Mouse (Mus musculus) embryonic facial prominence, embryonic 14.5 days (tissue): ENCODE data around the gene Mllt3. TPM values are rescaled to one million over a fixed set of nuclear protein-coding genes. Genes with fewer than 3 reads are reported as not detected.

Experiments
- ATAC-seq: fragments of 200-750 bp; cut with Nextera tagmentation; 2 replicates; pipeline ENCODE4 v1.8.0; 2017; ENCODE audit warnings: low read depth, moderate number of reproducible peaks, moderate TSS enrichment
- DNase-seq: peaks from one replicate; pipeline ENCODE4 v3.0.0-alpha.2; 2015; ENCODE audit warnings: low spot score
- H3K27ac ChIP-seq: fragments of 300-500 bp; sonication (generic); replicated peaks from 2 replicates; pipeline ENCODE4 v1.5.1; 2014; ENCODE audit warnings: low read depth, mild to moderate bottlenecking, low read length, moderate library complexity
- H3K27me3 ChIP-seq: fragments of 300-500 bp; sonication (generic); replicated peaks from 2 replicates; pipeline ENCODE4 v1.6.1; 2014; ENCODE audit warnings: low read length; ENCODE audit not compliant: control insufficient read depth, insufficient read depth
- H3K36me3 ChIP-seq: fragments of 300-500 bp; sonication (generic); 2 replicates; pipeline ENCODE4 v1.6.1; 2014; ENCODE audit warnings: low read length, mixed read lengths; ENCODE audit not compliant: control insufficient read depth, insufficient read depth
- H3K4me1 ChIP-seq: fragments of 300-500 bp; sonication (generic); 2 replicates; pipeline ENCODE4 v1.6.1; 2014; ENCODE audit warnings: antibody characterized with exemption, low read length; ENCODE audit not compliant: control insufficient read depth, insufficient read depth
- H3K4me2 ChIP-seq: fragments of 300-500 bp; sonication (generic); 2 replicates; pipeline ENCODE4 v1.6.1; 2014; ENCODE audit warnings: low read depth, mild to moderate bottlenecking, low read length, moderate library complexity, mixed read lengths
- H3K4me3 ChIP-seq: fragments of 300-500 bp; sonication (generic); 2 replicates; pipeline ENCODE4 v1.5.1; 2014; ENCODE audit warnings: low read depth, mild to moderate bottlenecking, low read length
- H3K9ac ChIP-seq: fragments of 300-500 bp; sonication (generic); 2 replicates; pipeline ENCODE4 v1.6.1; 2014; ENCODE audit warnings: low read depth, mild to moderate bottlenecking, low read length, moderate library complexity, mixed read lengths
- H3K9me3 ChIP-seq: fragments of 300-500 bp; sonication (generic); 2 replicates; pipeline ENCODE4 v1.6.1; 2016; ENCODE audit warnings: low read length; ENCODE audit not compliant: control insufficient read depth
- WGBS: fragments of 180-500 bp; shearing (Covaris S2); extraction: QIAGEN DNeasy Blood & Tissue Kit; methylation state at CpG from one replicate; pipeline ENCODE4 v1.1.7; 2014; 5-methylcytosine and 5-hydroxymethylcytosine counted together
- polyA plus RNA-seq: library from polyadenylated mRNA; unstranded; fragments of >200 nt; fragmentation: Nextera tagmentation; extraction: Ambion mirVana; gene quantifications from 2 replicates; pipeline ENCODE4 v1.2.1, GENCODE M21; 2014

Gene Mllt3
- polyA plus RNA-seq, 1 experiment from 2014 or later: 55.0 TPM

DNA sequence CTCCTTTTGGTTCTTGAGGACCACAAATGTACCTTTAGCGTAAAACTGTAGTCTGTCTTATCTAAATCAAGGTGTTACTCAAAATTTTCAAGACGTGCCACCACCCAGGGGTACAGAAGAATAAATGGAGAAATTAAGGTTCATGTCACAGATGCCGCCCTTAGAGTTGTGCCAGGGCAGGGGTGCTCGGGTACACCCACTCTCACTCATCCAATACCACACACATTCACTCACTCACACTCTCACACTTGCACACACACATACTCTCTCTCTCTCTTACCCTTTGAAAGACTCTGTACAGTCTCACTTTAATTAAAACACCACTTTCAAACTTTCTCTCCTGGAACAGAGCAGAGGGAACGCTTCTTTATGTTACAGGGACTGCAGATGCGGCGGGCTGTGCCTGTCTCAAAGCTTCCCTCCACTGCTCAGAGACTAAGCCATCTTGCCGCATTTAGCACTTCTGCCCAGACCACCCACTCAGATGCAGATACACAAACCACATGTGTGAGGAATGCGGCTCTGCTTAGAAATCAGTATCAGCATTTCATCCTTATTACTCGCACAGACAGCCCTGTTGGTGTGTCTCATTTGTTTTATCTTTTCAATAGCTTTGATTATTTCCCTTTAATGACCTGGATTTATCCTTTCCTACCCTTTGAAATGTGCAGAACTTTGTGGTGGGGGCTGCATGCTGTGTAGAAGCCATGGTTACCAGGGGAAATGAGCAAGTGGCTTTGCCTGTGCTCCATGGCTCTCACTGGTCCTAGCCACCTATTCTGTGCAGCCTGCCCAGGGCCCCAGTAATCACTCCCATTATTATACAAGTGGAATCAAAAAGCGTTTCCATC, 265.2 kb downstream of the Mllt3 start:
- Histone ChIP-seq H3K4me2 (no peak overlapping the region), H3K9me3 (no peaks in the 10 kb centered on the region), H3K4me3 (no peak overlapping the region), H3K27me3 (no peaks in the 10 kb centered on the region), H3K4me1 (peaks cover 9% of the 10 kb centered on the region), H3K27ac (no peak overlapping the region; the same call in 1 of the 2 replicates), H3K36me3 (0 out of 2 replicates have a peak, but pooled peaks cover 5% of the 10 kb centered on the region), H3K9ac (no peak overlapping the region)
- 33% methylated on average over 11 of the region's 11 CpGs for WGBS
- ATAC-seq (peak; percentile 64), DNase-seq (peak; percentile 81)

DNA sequence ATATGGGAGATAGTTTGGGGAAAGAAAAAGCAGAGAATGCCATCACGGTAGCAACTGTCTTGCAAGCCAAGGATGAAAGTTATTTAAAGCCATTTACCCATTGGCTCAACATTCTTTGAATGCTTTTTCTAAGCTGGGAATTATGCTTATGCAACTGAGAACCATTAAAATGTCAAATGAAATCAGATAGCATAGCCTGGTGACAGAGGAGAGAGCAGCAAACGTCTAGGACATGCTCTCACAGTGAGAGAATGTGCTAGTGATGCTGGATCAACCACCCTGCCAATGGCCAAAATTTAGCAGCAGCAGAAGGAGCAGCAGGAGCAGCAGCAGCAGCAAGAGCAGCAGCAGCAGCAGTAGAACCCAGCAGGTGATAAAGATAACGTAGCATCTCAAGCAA, 267.4 kb downstream of the Mllt3 start:
- 30% methylated on average over 3 of the region's 3 CpGs for WGBS
- Histone ChIP-seq H3K36me3 (no peaks in the 10 kb centered on the region), H3K4me3 (no peak overlapping the region), H3K27ac (no peak overlapping the region), H3K9me3 (no peaks in the 10 kb centered on the region), H3K4me2 (no peak overlapping the region), H3K27me3 (no peaks in the 10 kb centered on the region), H3K4me1 (peaks cover 9% of the 10 kb centered on the region), H3K9ac (no peak overlapping the region)
- ATAC-seq: peak; percentile 27; the same call in 1 of the 2 replicates
- DNase-seq: peak; percentile 56

DNA sequence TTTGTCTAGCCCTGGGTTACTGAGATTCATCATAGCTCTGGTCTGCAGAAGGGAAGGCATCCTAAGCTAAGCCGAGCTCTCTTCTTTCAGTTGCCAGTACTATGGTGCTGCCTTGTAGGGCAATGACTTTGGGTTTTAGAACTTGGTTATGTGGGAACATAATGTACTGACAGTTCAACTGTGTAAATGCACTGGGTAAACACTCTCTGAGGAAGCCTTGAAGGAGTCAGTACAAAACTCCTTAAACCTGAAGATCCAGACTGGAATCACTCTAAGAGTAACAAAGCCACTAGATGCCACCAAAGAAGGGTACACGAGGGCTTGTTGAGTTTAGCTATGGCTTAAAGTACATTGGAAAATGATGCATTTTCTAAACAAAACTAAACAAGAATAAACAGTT, 272.1 kb downstream of the Mllt3 start:
- DNase-seq: no peak
- WGBS: 71% methylated on average over 2 of the region's 2 CpGs

DNA sequence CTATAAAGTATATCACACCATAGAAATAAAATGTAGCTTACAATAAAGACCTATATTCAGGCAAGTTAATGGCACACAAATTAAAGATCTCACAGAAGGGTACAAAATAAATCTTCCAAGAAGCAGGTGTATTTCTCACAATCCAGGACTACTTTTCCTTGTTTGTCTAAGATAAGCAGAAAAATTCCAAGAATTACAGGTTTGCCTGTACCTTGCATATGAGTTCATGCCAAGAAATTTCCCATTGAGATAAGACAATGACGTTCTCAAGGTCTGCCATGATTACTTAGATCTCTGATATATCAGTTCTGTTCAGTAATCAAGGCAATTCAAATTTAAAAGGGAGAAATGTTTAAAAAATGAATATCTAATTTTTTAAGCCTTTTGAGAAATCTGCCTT, 272.9 kb downstream of the Mllt3 start:
- H3K4me1 ChIP-seq: no peaks in the 10 kb centered on the region
- H3K36me3 ChIP-seq: no peaks in the 10 kb centered on the region
- H3K4me3 ChIP-seq: no peak overlapping the region
- no peaks in the 10 kb centered on the region for H3K9me3 ChIP-seq
- H3K27me3 ChIP-seq: no peaks in the 10 kb centered on the region
- no peak overlapping the region for H3K9ac ChIP-seq
- no peak overlapping the region for H3K4me2 ChIP-seq
- no peak overlapping the region for H3K27ac ChIP-seq
- no peak for ATAC-seq
- no peak for DNase-seq
- WGBS: 91% methylated on average over 1 of the region's 1 CpGs

More for the DNA sequence above, 272.1 kb downstream of the Mllt3 start:
- no peaks in the 10 kb centered on the region for H3K27me3 ChIP-seq
- H3K4me2 ChIP-seq: no peak overlapping the region
- H3K4me1 ChIP-seq: no peaks in the 10 kb centered on the region
- no peak overlapping the region for H3K4me3 ChIP-seq
- ATAC-seq: no peak
- no peaks in the 10 kb centered on the region for H3K9me3 ChIP-seq
- no peak overlapping the region for H3K9ac ChIP-seq
- no peaks in the 10 kb centered on the region for H3K36me3 ChIP-seq
- H3K27ac ChIP-seq: no peak overlapping the region

DNA sequence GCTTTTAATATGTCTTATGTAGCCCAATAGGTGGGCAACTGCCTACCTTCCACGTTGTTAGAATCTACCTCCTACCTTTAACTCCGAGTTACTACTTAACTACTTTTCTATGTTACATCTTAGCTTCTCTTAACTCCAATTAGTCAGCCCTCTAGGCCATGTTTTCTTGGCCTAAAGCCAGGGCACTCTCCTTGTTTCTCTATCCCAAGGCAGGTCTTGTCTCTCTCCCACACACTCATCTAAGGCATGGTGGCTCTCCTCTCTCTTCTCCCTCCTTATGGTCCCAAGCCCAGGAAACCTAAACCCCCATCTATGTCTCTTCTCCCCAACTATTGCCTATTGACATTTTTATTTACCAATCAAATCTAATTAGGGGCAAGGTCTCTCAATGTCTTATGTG, 273.5 kb downstream of the Mllt3 start:
- DNase-seq (no peak), ATAC-seq (no peak)
- no peaks in the 10 kb centered on the region for H3K36me3 ChIP-seq
- WGBS: 71% methylated on average over 2 of the region's 2 CpGs
- H3K9ac ChIP-seq: no peak overlapping the region
- no peaks in the 10 kb centered on the region for H3K4me1 ChIP-seq
- no peaks in the 10 kb centered on the region for H3K27me3 ChIP-seq
- H3K4me3 ChIP-seq: no peak overlapping the region
- H3K4me2 ChIP-seq: no peak overlapping the region
- H3K9me3 ChIP-seq: no peaks in the 10 kb centered on the region
- no peak overlapping the region for H3K27ac ChIP-seq

DNA sequence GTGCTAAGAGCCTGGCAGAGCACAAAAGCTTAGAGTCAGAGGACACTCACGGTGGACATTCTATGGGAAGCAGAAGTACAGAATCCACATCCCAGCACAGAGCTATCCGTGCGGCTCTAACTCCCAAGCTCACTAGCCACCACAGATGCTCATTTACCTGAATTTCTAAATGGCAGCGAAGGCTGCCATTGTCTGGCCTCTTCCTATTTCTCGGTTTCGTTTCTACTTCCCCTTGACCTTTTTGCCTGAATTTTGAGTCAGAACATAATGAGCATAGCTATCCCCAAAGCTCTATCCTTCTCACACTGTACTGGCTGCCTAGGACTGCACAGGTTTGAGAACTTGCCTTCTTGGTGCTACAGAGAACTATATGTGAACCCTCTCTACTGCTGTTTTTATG, 274.1 kb downstream of the Mllt3 start:
- Histone ChIP-seq H3K4me1 (no peaks in the 10 kb centered on the region), H3K27me3 (no peaks in the 10 kb centered on the region), H3K9me3 (no peaks in the 10 kb centered on the region), H3K9ac (no peak overlapping the region), H3K27ac (no peak overlapping the region), H3K4me3 (no peak overlapping the region), H3K36me3 (no peaks in the 10 kb centered on the region), H3K4me2 (no peak overlapping the region)
- ATAC-seq: no peak
- DNase-seq: no peak
- WGBS: 92% methylated on average over 6 of the region's 6 CpGs

DNA sequence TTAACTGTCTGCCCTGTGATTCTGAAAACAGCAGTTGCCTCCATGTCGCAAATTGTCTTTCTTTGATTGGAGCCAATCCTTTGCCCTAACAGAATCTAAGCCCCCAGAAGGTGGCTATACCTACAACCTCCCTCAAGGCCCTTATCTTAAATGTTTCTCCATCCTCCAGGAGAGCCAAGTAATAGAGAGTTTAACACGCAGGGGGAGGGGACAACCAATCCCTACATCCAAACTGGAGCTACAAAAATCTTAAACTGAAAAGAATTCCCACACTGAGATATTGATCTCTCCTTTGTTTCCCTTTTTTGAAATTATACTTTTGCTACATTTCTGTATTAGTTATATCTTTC, 281.7 kb downstream of the Mllt3 start:
- Histone ChIP-seq H3K36me3 (no peaks in the 10 kb centered on the region), H3K27ac (no peak overlapping the region), H3K9ac (no peak overlapping the region), H3K4me3 (no peak overlapping the region), H3K4me2 (no peak overlapping the region), H3K9me3 (no peaks in the 10 kb centered on the region), H3K27me3 (no peaks in the 10 kb centered on the region), H3K4me1 (peaks cover 4% of the 10 kb centered on the region; the same call in 1 of the 2 replicates)
- 81% methylated on average over 2 of the region's 2 CpGs for WGBS
- ATAC-seq (no peak), DNase-seq (no peak)

DNA sequence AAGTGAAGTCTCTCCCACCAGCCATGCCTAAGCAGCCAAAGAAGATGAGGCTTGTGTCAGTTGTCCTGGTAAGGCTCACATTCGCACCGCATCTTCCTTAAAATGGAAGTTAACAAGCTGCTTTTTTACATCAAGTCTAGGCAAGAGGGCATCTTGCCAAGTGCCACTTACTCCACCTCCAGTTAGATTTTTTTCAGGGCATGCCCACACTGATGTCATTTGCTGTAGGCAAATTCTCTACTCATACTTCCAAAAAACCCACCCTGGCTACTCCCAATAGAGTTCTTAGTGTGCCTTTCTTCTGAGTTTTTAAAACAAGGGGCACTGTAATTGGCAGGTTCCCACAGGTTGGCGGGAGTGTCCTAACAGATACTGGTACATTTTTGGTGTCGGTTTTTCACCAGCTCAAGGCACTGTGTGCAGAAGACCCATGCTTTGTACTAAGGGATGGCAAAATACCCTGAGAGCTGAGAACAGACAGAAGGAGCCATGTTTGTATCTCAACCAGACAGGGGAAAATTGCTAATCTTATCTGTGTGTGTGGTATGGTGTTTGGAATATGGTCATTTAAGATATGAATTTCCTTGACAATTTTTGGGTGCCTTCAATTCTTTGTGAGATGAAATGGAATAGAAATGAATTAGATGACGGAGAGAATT, 282.2 kb downstream of the Mllt3 start:
- Histone ChIP-seq H3K4me2 (no peak overlapping the region), H3K36me3 (no peaks in the 10 kb centered on the region), H3K4me3 (no peak overlapping the region), H3K27me3 (no peaks in the 10 kb centered on the region), H3K9ac (no peak overlapping the region), H3K27ac (no peak overlapping the region), H3K4me1 (peaks cover 4% of the 10 kb centered on the region; the same call in 1 of the 2 replicates), H3K9me3 (no peaks in the 10 kb centered on the region)
- DNase-seq: peak; percentile 44
- ATAC-seq: no peak
- WGBS: 85% methylated on average over 5 of the region's 5 CpGs
